Mouse (Mus musculus): ENCODE measurements around the gene Slc34a2.

DNA sequence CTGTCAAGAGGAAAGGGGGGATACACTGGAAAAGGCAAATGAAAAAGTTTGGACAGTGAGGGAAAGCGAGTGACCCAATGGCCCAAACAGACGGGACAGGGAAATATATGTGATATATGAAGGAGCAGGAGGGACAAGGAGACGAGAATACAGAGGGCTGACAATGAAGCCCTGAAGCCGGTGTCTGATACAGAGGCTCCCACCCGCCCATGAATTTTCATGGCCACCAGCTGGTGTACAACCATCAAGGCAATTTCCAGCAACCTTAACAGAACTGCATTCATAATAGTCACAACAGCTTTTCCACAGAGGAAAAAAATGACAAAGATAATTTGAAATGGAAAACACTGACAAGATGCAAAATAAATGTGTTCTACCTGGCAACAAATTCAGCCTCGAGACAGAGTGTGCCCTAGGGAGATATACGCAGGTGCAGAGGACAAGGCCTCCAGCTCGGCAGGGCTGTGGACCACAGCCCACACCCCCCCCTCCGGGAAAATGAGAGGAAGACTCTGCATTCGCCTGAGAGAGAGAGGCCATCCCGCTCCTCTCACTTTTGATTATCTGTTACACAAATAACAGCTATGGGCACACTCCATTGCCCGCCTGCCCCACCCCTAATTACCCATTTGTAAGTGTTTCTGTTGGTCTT is 76.9 kb downstream of the Slc34a2 start:
- TF ChIP-seq CTCF (IDR thresholded peaks at IDR 0.05; ENCODE audit: low read depth) (no peak), EP300 (IDR thresholded peaks at IDR 0.05; ENCODE audit: low read depth) (no peak)

Data from liver, postnatal 0 days (tissue).